Mouse (Mus musculus): ENCODE measurements around the gene Dip2c.

- TF ChIP-seq POLR2A (IDR thresholded peaks at IDR 0.05; ENCODE audit: borderline replicate concordance, extremely low read depth, low read depth, low read length) (no peak), CTCF (IDR thresholded peaks at IDR 0.05; ENCODE audit: insufficient read depth, low read length) (no peak)
Observed at GRCm38 (mm10) chr13:9319745-9320144, 43.4 kb downstream of the Dip2c start.
